Mouse (Mus musculus): ENCODE results near the gene Egfl8. TPM values are rescaled to one million over a fixed set of nuclear protein-coding genes. Genes with fewer than 3 reads are reported as not detected.
A peak's percentile ranks its signal among the peaks of the same experiment; 100 is the strongest.

Gene Egfl8
- polyA plus RNA-seq, 1 experiment from 2014 or later = 4.4 TPM

DNA sequence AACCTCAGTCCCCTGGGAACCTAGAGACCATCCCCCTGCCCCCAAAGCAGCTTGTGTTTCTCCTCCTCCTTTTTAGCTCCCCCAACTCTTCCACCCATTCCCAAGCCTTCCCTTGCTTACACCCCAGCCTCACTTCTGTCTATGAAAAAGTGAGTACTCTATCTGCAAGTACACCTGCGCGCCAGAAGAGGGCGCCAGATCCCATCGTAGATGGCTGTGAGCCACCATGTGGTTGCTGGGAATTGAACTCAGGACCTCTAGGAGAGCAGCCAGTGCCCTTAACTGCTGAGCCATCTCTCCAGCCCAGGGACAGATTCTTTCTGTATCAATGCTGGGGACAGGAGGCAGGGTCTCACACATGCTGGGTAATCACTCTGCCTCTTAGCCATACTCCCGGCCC is 43.9 kb downstream of the Egfl8 start:
- no peak overlapping the region for H3K9ac ChIP-seq (ENCODE audit: low read length)
- H3K27ac ChIP-seq (replicated peaks) = no peak overlapping the region
- H3K4me1 ChIP-seq (replicated peaks; ENCODE audit: control insufficient read depth, insufficient read depth) = no peaks in the 10 kb centered on the region
- H3K4me2 ChIP-seq (replicated peaks; ENCODE audit: low read depth) = no peak overlapping the region
- DNase-seq (ENCODE audit: low spot score) (no peak), ATAC-seq (ENCODE audit: low FRiP score, low TSS enrichment) (no peak)
- 14% methylated on average over 5 of the region's 5 CpGs for WGBS
- no peaks in the 10 kb centered on the region for H3K9me3 ChIP-seq (ENCODE audit: control insufficient read depth, low read length)
- H3K27me3 ChIP-seq (ENCODE audit: control insufficient read depth, insufficient read depth, low read length) = no peaks in the 10 kb centered on the region
- peak; percentile 71 for TF ChIP-seq CTCF (IDR thresholded peaks at IDR 0.05; ENCODE audit: low read depth)
- TF ChIP-seq EP300 (optimal IDR thresholded peaks at IDR 0.05) = no peak
- no peak overlapping the region for H3K4me3 ChIP-seq (ENCODE audit: low read depth, low read length)
- no peaks in the 10 kb centered on the region for H3K36me3 ChIP-seq (ENCODE audit: control insufficient read depth, insufficient read depth, low read length)

DNA sequence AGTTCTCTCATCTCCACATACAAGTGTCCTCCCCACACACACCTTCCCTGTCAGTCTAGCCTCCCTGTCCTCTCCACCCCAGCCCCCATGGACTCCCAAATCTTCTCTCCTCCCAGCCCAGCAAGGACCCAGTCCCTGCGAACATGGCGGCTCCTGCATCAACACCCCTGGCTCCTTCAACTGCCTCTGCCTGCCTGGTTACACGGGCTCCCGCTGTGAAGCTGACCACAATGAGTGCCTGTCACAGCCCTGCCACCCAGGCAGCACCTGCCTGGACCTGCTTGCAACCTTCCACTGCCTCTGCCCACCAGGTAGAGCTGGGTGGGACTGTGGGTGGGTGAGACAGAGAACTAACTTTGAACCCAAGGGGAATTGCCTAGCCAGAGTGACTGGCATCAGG is 45.9 kb downstream of the Egfl8 start:
- WGBS = 60% methylated on average over 4 of the region's 4 CpGs
- no peak overlapping the region for H3K27ac ChIP-seq (replicated peaks)
- H3K9me3 ChIP-seq (ENCODE audit: control insufficient read depth, low read length) = no peaks in the 10 kb centered on the region
- no peaks in the 10 kb centered on the region for H3K36me3 ChIP-seq (ENCODE audit: control insufficient read depth, insufficient read depth, low read length)
- H3K4me3 ChIP-seq (ENCODE audit: low read depth, low read length) = no peak overlapping the region
- ATAC-seq (ENCODE audit: low FRiP score, low TSS enrichment) = no peak
- TF ChIP-seq EP300 (optimal IDR thresholded peaks at IDR 0.05) = no peak
- TF ChIP-seq CTCF (IDR thresholded peaks at IDR 0.05; ENCODE audit: low read depth) = no peak
- no peaks in the 10 kb centered on the region for H3K27me3 ChIP-seq (ENCODE audit: control insufficient read depth, insufficient read depth, low read length)
- no peaks in the 10 kb centered on the region for H3K4me1 ChIP-seq (replicated peaks; ENCODE audit: control insufficient read depth, insufficient read depth)
- H3K4me2 ChIP-seq (replicated peaks; ENCODE audit: low read depth) = no peak overlapping the region
- no peak overlapping the region for H3K9ac ChIP-seq (ENCODE audit: low read length)
- no peak for DNase-seq (ENCODE audit: low spot score)

DNA sequence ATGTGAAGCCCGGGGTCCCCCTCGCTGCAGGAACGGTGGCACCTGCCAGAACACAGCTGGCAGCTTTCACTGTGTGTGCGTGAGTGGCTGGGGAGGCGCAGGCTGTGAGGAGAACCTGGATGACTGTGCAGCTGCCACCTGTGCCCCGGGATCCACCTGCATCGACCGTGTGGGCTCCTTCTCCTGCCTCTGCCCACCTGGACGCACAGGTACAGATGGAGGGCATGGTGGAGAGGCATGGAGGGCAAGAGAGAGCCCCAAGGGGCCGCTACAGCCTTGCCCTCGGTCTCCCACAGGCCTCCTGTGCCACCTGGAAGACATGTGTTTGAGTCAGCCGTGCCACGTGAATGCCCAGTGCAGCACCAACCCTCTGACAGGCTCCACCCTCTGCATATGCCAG is 47.4 kb downstream of the Egfl8 start:
- Histone ChIP-seq H3K9me3 (ENCODE audit: control insufficient read depth, low read length) (no peaks in the 10 kb centered on the region), H3K9ac (ENCODE audit: low read length) (no peak overlapping the region), H3K27ac (replicated peaks) (no peak overlapping the region), H3K27me3 (ENCODE audit: control insufficient read depth, insufficient read depth, low read length) (no peaks in the 10 kb centered on the region), H3K4me2 (replicated peaks; ENCODE audit: low read depth) (no peak overlapping the region), H3K4me3 (ENCODE audit: low read depth, low read length) (no peak overlapping the region), H3K4me1 (replicated peaks; ENCODE audit: control insufficient read depth, insufficient read depth) (peaks cover 3% of the 10 kb centered on the region; the same call in 1 of the 2 replicates), H3K36me3 (ENCODE audit: control insufficient read depth, insufficient read depth, low read length) (no peaks in the 10 kb centered on the region)
- no peak for TF ChIP-seq CTCF (IDR thresholded peaks at IDR 0.05; ENCODE audit: low read depth)
- no peak for TF ChIP-seq EP300 (optimal IDR thresholded peaks at IDR 0.05)
- DNase-seq (ENCODE audit: low spot score) (no peak), ATAC-seq (ENCODE audit: low FRiP score, low TSS enrichment) (no peak)
- 81% methylated on average over 13 of the region's 13 CpGs for WGBS

DNA sequence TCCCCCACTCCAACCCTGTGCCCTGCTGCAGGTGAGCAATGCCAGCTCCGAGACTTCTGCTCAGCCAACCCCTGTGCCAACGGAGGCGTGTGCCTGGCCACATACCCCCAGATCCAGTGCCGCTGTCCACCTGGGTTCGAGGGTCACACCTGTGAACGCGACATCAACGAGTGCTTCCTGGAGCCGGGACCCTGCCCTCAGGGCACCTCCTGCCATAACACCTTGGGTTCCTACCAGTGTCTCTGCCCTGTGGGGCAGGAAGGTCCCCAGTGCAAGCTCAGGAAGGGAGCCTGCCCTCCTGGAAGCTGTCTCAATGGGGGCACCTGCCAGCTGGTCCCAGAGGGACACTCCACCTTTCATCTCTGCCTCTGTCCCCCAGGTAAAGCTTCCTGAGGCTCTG is 48.5 kb downstream of the Egfl8 start:
- H3K27me3 ChIP-seq (ENCODE audit: control insufficient read depth, insufficient read depth, low read length) = no peaks in the 10 kb centered on the region
- no peaks in the 10 kb centered on the region for H3K9me3 ChIP-seq (ENCODE audit: control insufficient read depth, low read length)
- DNase-seq (ENCODE audit: low spot score) (no peak), ATAC-seq (ENCODE audit: low FRiP score, low TSS enrichment) (no peak)
- H3K4me3 ChIP-seq (ENCODE audit: low read depth, low read length) = no peak overlapping the region
- H3K36me3 ChIP-seq (ENCODE audit: control insufficient read depth, insufficient read depth, low read length) = no peaks in the 10 kb centered on the region
- H3K27ac ChIP-seq (replicated peaks) = no peak overlapping the region
- peaks cover 3% of the 10 kb centered on the region; the same call in 1 of the 2 replicates for H3K4me1 ChIP-seq (replicated peaks; ENCODE audit: control insufficient read depth, insufficient read depth)
- WGBS = 67% methylated on average over 9 of the region's 9 CpGs
- no peak overlapping the region for H3K9ac ChIP-seq (ENCODE audit: low read length)
- TF ChIP-seq EP300 (optimal IDR thresholded peaks at IDR 0.05) (no peak), CTCF (IDR thresholded peaks at IDR 0.05; ENCODE audit: low read depth) (no peak)
- no peak overlapping the region for H3K4me2 ChIP-seq (replicated peaks; ENCODE audit: low read depth)

DNA sequence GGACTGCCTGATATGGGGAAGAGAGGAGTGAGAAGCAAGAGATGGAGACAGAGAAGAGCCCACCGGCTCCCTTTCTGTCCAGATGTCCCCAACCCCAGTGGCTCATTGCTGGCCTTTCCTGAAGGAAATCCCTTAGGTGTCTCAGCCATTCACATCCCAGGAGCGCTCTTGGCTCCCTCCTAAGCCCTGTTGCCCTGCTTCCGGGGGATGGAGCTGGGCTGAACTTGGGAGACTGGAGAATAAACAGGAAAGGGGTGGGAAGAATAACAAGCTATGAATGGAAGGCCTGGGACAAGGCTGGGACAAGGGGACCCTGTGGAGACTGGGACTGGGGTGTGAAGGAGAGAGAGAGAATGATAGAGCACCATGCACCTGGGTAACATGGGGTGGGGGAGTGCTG is 51.0 kb downstream of the Egfl8 start:
- peak overlapping the region; percentile 76 for H3K27ac ChIP-seq (replicated peaks)
- H3K36me3 ChIP-seq (ENCODE audit: control insufficient read depth, insufficient read depth, low read length) = no peaks in the 10 kb centered on the region
- H3K9ac ChIP-seq (ENCODE audit: low read length) = peak overlapping the region; percentile 41; the same call in 1 of the 2 replicates
- H3K4me1 ChIP-seq (replicated peaks; ENCODE audit: control insufficient read depth, insufficient read depth) = peaks cover 3% of the 10 kb centered on the region; the same call in 1 of the 2 replicates
- H3K9me3 ChIP-seq (ENCODE audit: control insufficient read depth, low read length) = no peaks in the 10 kb centered on the region
- no peak; the same call in 1 of the 2 replicates for ATAC-seq (ENCODE audit: low FRiP score, low TSS enrichment)
- H3K27me3 ChIP-seq (ENCODE audit: control insufficient read depth, insufficient read depth, low read length) = no peaks in the 10 kb centered on the region
- 37% methylated on average over 3 of the region's 3 CpGs for WGBS
- no peak for DNase-seq (ENCODE audit: low spot score)
- TF ChIP-seq CTCF (IDR thresholded peaks at IDR 0.05; ENCODE audit: low read depth) = no peak
- no peak for TF ChIP-seq EP300 (optimal IDR thresholded peaks at IDR 0.05)
- H3K4me3 ChIP-seq (ENCODE audit: low read depth, low read length) = peak overlapping the region; percentile 8; the same call in 1 of the 2 replicates
- H3K4me2 ChIP-seq (replicated peaks; ENCODE audit: low read depth) = peak overlapping the region; percentile 34

DNA sequence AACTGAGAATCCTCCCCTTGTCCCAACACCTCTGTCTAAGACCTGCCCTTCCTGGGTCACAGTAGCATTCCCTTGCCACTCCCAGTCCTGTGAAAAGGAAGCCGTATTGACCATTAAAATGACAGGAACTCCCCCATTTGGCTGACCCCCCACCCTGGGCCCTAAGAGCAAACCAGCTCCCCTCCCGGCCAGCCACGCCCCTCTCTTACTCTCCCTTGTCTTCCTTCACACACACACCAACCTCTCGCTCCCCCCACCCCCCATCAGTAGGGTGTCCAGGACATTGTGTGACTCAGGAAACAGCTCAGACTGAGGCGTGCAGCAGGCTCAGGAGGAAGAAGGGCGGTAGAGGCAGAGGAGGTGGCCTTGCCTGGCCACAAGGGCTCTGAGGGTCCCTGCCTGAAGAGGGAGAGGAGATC is 51.8 kb downstream of the Egfl8 start, which contains the start of gene Notch4:
Gene Notch4 (plus strand): TSS at position 266 of the 419 bp plus-strand sequence.
- H3K9ac ChIP-seq (ENCODE audit: low read length) = peak within 1 kb of the TSS; percentile 41; the same call in 1 of the 2 replicates
- peak; percentile 52 for DNase-seq (ENCODE audit: low spot score)
- 17% methylated on average over 6 of the region's 6 CpGs for WGBS
- peak; percentile 63 for ATAC-seq (ENCODE audit: low FRiP score, low TSS enrichment)
- peak within 1 kb of the TSS; percentile 8; the same call in 1 of the 2 replicates for H3K4me3 ChIP-seq (ENCODE audit: low read depth, low read length)
- H3K36me3 ChIP-seq (ENCODE audit: control insufficient read depth, insufficient read depth, low read length) = no peaks in the 10 kb centered on the region
- peak within 1 kb of the TSS; percentile 34 for H3K4me2 ChIP-seq (replicated peaks; ENCODE audit: low read depth)
- no peaks in the 10 kb centered on the region for H3K9me3 ChIP-seq (ENCODE audit: control insufficient read depth, low read length)
- peak within 1 kb of the TSS; percentile 76 for H3K27ac ChIP-seq (replicated peaks)
- H3K4me1 ChIP-seq (replicated peaks; ENCODE audit: control insufficient read depth, insufficient read depth) = peaks cover 3% of the 10 kb centered on the region; the same call in 1 of the 2 replicates
- TF ChIP-seq CTCF (IDR thresholded peaks at IDR 0.05; ENCODE audit: low read depth) = no peak; the same call in 1 of the 2 replicates
- TF ChIP-seq EP300 (optimal IDR thresholded peaks at IDR 0.05) = no peak
- no peaks in the 10 kb centered on the region for H3K27me3 ChIP-seq (ENCODE audit: control insufficient read depth, insufficient read depth, low read length)

Data from stomach, postnatal 0 days (tissue).